Mouse (Mus musculus) Patski (cell line): Measurements from ENCODE around the gene Nup188. TPM values are rescaled to one million over a fixed set of nuclear protein-coding genes. Genes with fewer than 3 reads are reported as not detected.
A peak's percentile ranks its signal among the peaks of the same experiment; 100 is the strongest.

Source experiments
- ATAC-seq: fragments of 100-300 bp; one replicate; pipeline ENCODE4 v1.8.0; 2021
- CTCF ChIA-PET: fragments of 350-600 bp; sonication (Branson Sonifier 250); formaldehyde crosslinking; loops from one replicate; lab custom pipeline; 2022; ENCODE audit warnings: inconsistent platforms; lab: Charles Lee
- POLR2A ChIA-PET: fragments of 350-600 bp; sonication (Branson Sonifier 250); formaldehyde crosslinking; loops from one replicate; lab custom pipeline; 2022; ENCODE audit warnings: antibody characterized with exemption, inconsistent platforms; lab: Charles Lee
- DNase-seq: peaks from one replicate; pipeline ENCODE4 v3.0.0-alpha.2; 2011; ENCODE audit warnings: low read depth, low spot score
- H3K27me3 ChIP-seq: fragments of 371-371 bp; one replicate; pipeline ENCODE4 v1.5.1; 2021
- CTCF ChIP-seq: fragments of 100-300 bp; IDR thresholded peaks from one replicate; pipeline ENCODE4 v1.5.1; 2021
- in situ Hi-C: fragments of 300-500 bp; cut with MboI; formaldehyde crosslinking; loops from 3 replicates; pipeline ENCODE4 v1.11.1; 2018; ENCODE audit warnings: low pct_unique_long_range_greater_than_20kb, mixed read lengths
- polyA plus RNA-seq: library from polyadenylated mRNA; unstranded; gene quantifications from one replicate; pipeline ENCODE4 v1.2.3, GENCODE M21; 2021

Nup188 gene
- polyA plus RNA-seq, 1 experiment from 2014 or later, result 36.7 TPM

DNA sequence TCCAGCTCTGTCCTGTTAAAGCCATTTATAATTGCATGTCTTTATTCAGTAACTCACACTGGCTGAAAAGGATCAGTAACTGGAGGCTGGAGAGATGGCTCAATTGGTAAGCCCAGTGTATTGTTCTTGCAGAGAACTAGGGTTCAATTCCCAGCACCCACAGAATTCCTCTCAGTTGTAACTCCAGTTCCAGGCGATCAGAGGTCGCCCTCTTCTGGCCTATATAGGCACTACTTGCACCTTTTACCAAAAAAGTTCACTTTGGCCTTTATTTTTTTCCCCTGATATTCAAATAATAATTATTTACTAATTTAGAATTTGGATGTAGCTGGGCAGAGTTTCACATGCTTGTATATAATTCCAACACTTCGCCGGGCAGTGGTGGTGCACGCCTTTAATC is 76.7 kb downstream of the Nup188 start:
- in situ Hi-C loops, result no loop called here
- CTCF ChIA-PET, result interaction anchor here (1.4 kb wide), 1 partner anchor 12 kb away, joined by 3 read pairs; no protein-coding TSS in a partner anchor

GRCm38 (mm10) chr2:30363773-30364650 is 77.8 kb downstream of the Nup188 start, which contains the start of gene Miga2:
Gene Miga2 (plus strand): TSS chr2:30364233.
- ATAC-seq (peak; percentile 96), DNase-seq (peak; percentile 91)
- in situ Hi-C loops, result no loop called here
- POLR2A ChIA-PET, result interaction anchor here (0.7 to 1.4 kb wide), 3 partner anchors 13 to 30 kb away, joined by 4 read pairs; no protein-coding TSS in a partner anchor
- CTCF ChIA-PET, result interaction anchor here (1.4 kb wide), 1 partner anchor 10 kb away, joined by 4 read pairs; no protein-coding TSS in a partner anchor
- no peaks in the 10 kb centered on the region for H3K27me3 ChIP-seq
- no peak for TF ChIP-seq CTCF

More for the DNA sequence above, 76.7 kb downstream of the Nup188 start:
- TF ChIP-seq CTCF, result no peak
- H3K27me3 ChIP-seq, result no peaks in the 10 kb centered on the region
- ATAC-seq (no peak), DNase-seq (no peak)
- POLR2A ChIA-PET, result interaction anchor here (0.6 kb wide), 1 partner anchor 36 kb away, joined by 3 read pairs; no protein-coding TSS in a partner anchor

DNA sequence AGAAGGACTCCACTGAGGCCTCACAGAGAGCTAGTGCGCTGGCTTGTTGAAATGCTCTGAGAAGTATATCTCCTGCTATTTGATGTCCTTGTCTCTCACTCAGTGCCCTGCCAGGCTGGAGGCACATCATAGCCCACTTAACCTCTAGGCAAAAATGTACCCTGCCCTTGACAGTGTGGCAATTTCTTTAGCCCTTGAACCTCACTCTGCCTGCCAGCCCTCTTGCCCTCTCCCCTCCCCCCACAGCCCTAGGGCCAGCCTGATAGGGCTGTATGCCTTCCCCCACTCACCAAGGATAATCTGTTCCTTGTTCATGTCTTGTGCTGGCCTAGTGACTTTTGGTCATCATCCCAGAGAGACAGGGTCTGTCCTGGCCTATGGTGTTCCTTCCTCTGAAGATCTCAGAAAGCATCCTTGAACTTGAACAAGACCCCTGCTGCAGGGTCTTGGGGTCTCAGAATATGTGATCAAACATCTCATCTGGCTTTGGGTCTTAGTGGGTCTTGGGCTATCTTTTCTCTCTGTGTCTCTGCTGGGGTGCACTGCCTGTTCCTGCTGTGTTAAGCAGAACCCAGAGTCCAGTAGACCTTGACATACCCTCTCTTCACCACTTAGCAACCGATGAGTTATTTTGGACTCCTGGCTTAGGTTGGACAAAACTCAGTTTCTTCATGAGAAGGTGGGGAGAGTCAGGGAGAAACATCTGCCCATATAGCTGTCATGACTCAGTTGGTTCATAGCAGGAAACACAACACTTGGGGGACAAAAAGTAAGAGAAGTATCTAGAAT is 79.3 kb downstream of the Nup188 start:
- CTCF ChIA-PET, result interaction anchor here (1.4 kb wide), 1 partner anchor 9 kb away, joined by 4 read pairs; no protein-coding TSS in a partner anchor
- H3K27me3 ChIP-seq, result no peaks in the 10 kb centered on the region
- in situ Hi-C loops, result no loop called here
- no peak for TF ChIP-seq CTCF
- DNase-seq (no peak), ATAC-seq (no peak)
- POLR2A ChIA-PET, result interaction anchor here (1.4 kb wide), 1 partner anchor 29 kb away, joined by 4 read pairs; no protein-coding TSS in a partner anchor

GRCm38 (mm10) chr2:30366203-30366602 is 80.0 kb downstream of the Nup188 start:
- no peak for ATAC-seq
- in situ Hi-C loops, result no loop called here
- ChIA-PET CTCF (no interaction called here), POLR2A (interaction anchor here (0.6 kb wide), 1 partner anchor 21 kb away, joined by 3 read pairs; no protein-coding TSS in a partner anchor)
- no peaks in the 10 kb centered on the region for H3K27me3 ChIP-seq
- DNase-seq, result no peak
- TF ChIP-seq CTCF, result no peak

DNA sequence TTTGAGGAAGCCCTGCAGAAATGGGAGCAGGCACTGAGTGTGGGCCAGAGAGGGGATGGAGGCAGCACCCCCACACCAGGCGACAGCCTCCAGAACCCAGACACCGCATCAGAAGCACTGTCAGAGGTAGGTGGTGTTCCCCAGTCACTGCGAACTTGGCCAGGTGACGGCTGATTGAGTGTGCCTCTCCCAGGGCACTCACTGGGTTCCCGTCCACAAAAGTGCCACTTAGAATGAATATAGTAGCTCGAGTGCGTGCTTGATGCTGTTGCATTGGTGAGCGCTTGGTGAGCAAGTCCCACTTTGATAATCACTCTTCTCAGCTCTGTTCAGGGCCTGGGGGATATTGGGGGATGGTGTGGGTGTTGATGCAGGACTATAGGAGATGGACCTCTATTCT is 85.3 kb downstream of the Nup188 start:
- ATAC-seq (no peak), DNase-seq (no peak)
- ChIA-PET CTCF (no interaction called here), POLR2A (interaction anchor here (0.6 kb wide), 1 partner anchor 250 kb away, joined by 5 read pairs; no protein-coding TSS in a partner anchor)
- TF ChIP-seq CTCF, result no peak
- no peaks in the 10 kb centered on the region for H3K27me3 ChIP-seq
- in situ Hi-C loops, result no loop called here

DNA sequence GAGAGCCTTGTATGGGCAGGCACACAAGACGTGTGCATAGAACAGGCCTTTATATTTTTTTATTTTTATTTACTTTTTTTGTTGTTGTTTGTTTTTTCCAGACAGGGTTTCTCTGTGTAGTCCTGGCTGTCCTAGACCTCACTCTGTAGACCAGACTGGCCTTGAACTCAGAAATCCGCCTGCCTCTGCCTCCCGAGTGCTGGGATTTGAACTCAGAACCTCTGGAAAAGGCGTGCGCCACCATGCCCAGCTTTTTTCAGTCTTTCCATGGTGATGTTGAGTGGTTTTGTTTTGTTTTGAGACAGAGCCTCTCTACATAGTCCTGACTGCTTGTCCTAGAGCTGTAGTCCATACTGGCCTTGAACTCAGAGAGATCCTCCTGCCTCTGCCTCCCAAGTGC is 86.5 kb downstream of the Nup188 start:
- no peaks in the 10 kb centered on the region for H3K27me3 ChIP-seq
- no peak for DNase-seq
- TF ChIP-seq CTCF, result no peak
- POLR2A ChIA-PET, result no interaction called here
- no peak for ATAC-seq
- CTCF ChIA-PET, result no interaction called here
- in situ Hi-C loops, result no loop called here

- TF ChIP-seq CTCF, result no peak
- DNase-seq, result no peak
- POLR2A ChIA-PET, result no interaction called here
- no peaks in the 10 kb centered on the region for H3K27me3 ChIP-seq
- in situ Hi-C loops, result no loop called here
- CTCF ChIA-PET, result no interaction called here
- no peak for ATAC-seq
Observed at GRCm38 (mm10) chr2:30375893-30376292, 89.7 kb downstream of the Nup188 start.

DNA sequence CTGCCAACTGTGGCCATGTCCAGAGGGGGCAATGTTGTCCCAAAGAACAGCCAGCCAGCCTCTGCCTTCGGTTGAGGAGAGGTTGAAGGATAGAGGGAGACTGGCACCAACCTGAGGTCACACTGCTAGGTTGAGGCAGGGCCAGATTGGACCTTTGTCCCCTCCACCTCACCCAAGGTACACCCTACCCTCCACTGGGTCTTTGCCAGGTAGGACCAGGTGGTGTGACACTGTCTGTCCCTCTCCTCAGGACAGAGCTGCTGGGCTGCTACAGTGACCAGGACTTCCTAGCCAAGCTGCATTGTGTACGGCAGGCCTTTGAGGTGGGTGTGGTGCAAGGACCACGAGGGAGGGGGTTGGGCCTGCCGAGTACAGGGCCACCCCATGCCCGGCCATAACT is 91.5 kb downstream of the Nup188 start:
- in situ Hi-C loops, result no loop called here
- ChIA-PET CTCF (no interaction called here), POLR2A (interaction anchor here (0.5 to 1.6 kb wide), 2 partner anchors 13 to 1795 kb away, joined by 3 to 4 read pairs; no protein-coding TSS in a partner anchor)
- no peaks in the 10 kb centered on the region for H3K27me3 ChIP-seq
- no peak for TF ChIP-seq CTCF
- no peak for DNase-seq
- no peak for ATAC-seq

DNA sequence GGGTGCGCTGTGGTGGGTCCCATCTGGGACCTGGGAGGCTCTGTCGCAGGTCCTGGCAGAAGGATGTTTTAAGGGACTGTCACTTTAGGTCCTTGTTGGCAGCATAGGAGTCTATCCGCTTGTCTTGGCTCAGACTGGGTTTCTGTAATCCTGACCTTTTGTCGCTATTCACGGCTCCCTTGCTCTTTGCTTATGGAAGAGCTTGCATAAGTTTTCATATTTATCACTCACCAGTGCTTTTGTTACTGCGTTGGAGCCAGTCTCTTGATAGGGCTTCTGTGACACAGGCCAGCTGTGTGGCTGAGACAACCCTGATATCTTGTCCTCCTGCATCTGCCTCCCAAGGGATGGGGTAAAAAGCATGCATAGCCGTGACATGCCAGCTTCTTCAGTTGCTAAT is 93.1 kb downstream of the Nup188 start:
- H3K27me3 ChIP-seq, result no peaks in the 10 kb centered on the region
- in situ Hi-C loops, result no loop called here
- ChIA-PET POLR2A (interaction anchor here (1.6 kb wide), 1 partner anchor 15 kb away, joined by 4 read pairs; no protein-coding TSS in a partner anchor), CTCF (no interaction called here)
- no peak for TF ChIP-seq CTCF
- no peak for ATAC-seq
- no peak for DNase-seq
